Mouse (Mus musculus) G1E (cell line): ENCODE results near the gene Gm43517.

Source experiments
- CTCF ChIP-seq: IDR thresholded peaks from 2 replicates; pipeline ENCODE4 v1.5.1; 2012; ENCODE audit warnings: low read depth, low read length, inconsistent platforms, mixed read lengths
- GATA1 ChIP-seq: IDR thresholded peaks from 2 replicates; pipeline ENCODE4 v1.6.1; 2012; ENCODE audit warnings: borderline replicate concordance, low read length, inconsistent platforms, mixed read lengths
- GATA2 ChIP-seq: IDR thresholded peaks from 2 replicates; pipeline ENCODE4 v1.6.1; 2012; ENCODE audit warnings: low read depth, low read length, inconsistent platforms, borderline replicate concordance
- TAL1 ChIP-seq: conservative IDR thresholded peaks from 2 replicates; pipeline ENCODE4 v1.6.1; 2012; ENCODE audit warnings: low read depth, low read length, inconsistent platforms, mixed read lengths

GRCm38 (mm10) chr12:49387856-49388598, 3.1 kb downstream of the Gm43517 start:
- TF ChIP-seq CTCF, result no peak
- TF ChIP-seq GATA1, result no peak
- TF ChIP-seq GATA2, result no peak
- TF ChIP-seq TAL1, result no peak
